Mouse (Mus musculus) heart, embryonic 13.5 days (tissue): ENCODE data around the gene Zfp719. TPM values are rescaled to one million over a fixed set of nuclear protein-coding genes. Genes with fewer than 3 reads are reported as not detected.

Experiments used
- ATAC-seq: fragments of 200-750 bp; cut with Nextera tagmentation; 2 replicates; pipeline ENCODE4 v1.8.0; 2017; ENCODE audit warnings: moderate TSS enrichment; ENCODE audit not compliant: insufficient number of reproducible peaks, low FRiP score, low TSS enrichment; ENCODE audit errors: extremely low read depth
- H3K27ac ChIP-seq: fragments of 300-500 bp; sonication (generic); replicated peaks from 2 replicates; pipeline ENCODE4 v1.5.1; 2015; ENCODE audit warnings: moderate library complexity, mild to moderate bottlenecking, inconsistent platforms
- H3K27me3 ChIP-seq: fragments of 300-500 bp; sonication (generic); replicated peaks from 2 replicates; pipeline ENCODE4 v1.6.1; 2015; ENCODE audit warnings: mild to moderate bottlenecking, inconsistent platforms
- H3K36me3 ChIP-seq: fragments of 300-500 bp; sonication (generic); 2 replicates; pipeline ENCODE4 v1.6.1; 2015; ENCODE audit warnings: mild to moderate bottlenecking, inconsistent platforms
- H3K4me1 ChIP-seq: fragments of 300-500 bp; sonication (generic); 2 replicates; pipeline ENCODE4 v1.6.1; 2015; ENCODE audit warnings: inconsistent platforms
- H3K4me2 ChIP-seq: fragments of 300-500 bp; sonication (generic); 2 replicates; pipeline ENCODE4 v1.6.1; 2015; ENCODE audit warnings: inconsistent platforms, mild to moderate bottlenecking, moderate library complexity
- H3K4me3 ChIP-seq: fragments of 300-500 bp; sonication (generic); 2 replicates; pipeline ENCODE4 v1.5.1; 2015; ENCODE audit warnings: moderate library complexity, mild to moderate bottlenecking, inconsistent platforms
- H3K9ac ChIP-seq: fragments of 300-500 bp; sonication (generic); 2 replicates; pipeline ENCODE4 v1.6.1; 2015; ENCODE audit warnings: inconsistent platforms, mild to moderate bottlenecking, moderate library complexity
- H3K9me3 ChIP-seq: fragments of 300-500 bp; sonication (generic); 2 replicates; pipeline ENCODE4 v1.6.1; 2016; ENCODE audit warnings: inconsistent platforms
- WGBS: fragments of 180-500 bp; shearing (Covaris S2); methylation state at CpG from one replicate; pipeline ENCODE4 v1.1.7; 2015; ENCODE audit warnings: mixed read lengths; 5-methylcytosine and 5-hydroxymethylcytosine counted together
- polyA plus RNA-seq: library from polyadenylated mRNA; unstranded; fragments of >200 nt; fragmentation: Nextera tagmentation; extraction: Ambion mirVana; gene quantifications from 2 replicates; pipeline ENCODE4 v1.2.1, GENCODE M21; 2015

The Zfp719 gene
- polyA plus RNA-seq, 1 experiment from 2014 or later, result 7.0 TPM

DNA sequence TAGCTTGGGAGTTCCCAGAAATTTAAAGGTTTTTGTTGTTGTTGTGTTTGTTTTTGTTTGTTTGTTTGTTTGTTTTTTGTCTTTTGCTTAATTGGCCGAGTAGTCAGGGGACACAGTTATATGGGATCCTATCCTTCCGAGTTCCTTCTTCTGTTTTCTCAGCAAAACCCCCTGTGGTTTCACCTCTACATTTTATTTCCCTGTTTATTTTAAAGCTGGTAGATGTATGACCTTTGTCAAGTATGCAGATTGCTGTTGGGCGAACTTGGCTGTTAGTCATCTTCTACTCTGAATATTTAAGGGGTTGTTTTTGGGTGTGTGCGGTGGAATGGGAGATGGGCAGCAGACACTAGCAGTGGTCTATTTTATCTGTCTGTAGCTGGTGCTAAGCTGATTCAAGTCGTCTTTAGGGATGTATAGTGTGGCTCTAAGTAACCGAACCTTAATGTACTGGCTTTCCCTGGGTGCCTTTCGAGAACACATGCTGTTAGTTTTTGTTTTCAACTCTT is 29.0 kb downstream of the Zfp719 start:
- Histone ChIP-seq H3K9ac (no peak overlapping the region), H3K9me3 (no peaks in the 10 kb centered on the region), H3K27me3 (peaks cover 7% of the 10 kb centered on the region), H3K4me1 (peaks cover 7% of the 10 kb centered on the region; the same call in 1 of the 2 replicates), H3K27ac (no peak overlapping the region), H3K4me2 (no peak overlapping the region), H3K4me3 (no peak overlapping the region), H3K36me3 (no peaks in the 10 kb centered on the region)
- 70% methylated on average over 7 of the region's 7 CpGs for WGBS
- ATAC-seq, result no peak

- no peaks in the 10 kb centered on the region for H3K36me3 ChIP-seq
- no peaks in the 10 kb centered on the region for H3K27me3 ChIP-seq
- no peak overlapping the region for H3K4me3 ChIP-seq
- no peak overlapping the region for H3K4me2 ChIP-seq
- no peak overlapping the region for H3K9ac ChIP-seq
- no peaks in the 10 kb centered on the region for H3K9me3 ChIP-seq
- ATAC-seq, result no peak
- H3K27ac ChIP-seq, result no peak overlapping the region
- WGBS, result 80% methylated on average over 14 of the region's 14 CpGs
- no peaks in the 10 kb centered on the region for H3K4me1 ChIP-seq
These were observed 34.6 kb downstream of the Zfp719 start for GRCm38 (mm10) chr7:43613816-43614551.

DNA sequence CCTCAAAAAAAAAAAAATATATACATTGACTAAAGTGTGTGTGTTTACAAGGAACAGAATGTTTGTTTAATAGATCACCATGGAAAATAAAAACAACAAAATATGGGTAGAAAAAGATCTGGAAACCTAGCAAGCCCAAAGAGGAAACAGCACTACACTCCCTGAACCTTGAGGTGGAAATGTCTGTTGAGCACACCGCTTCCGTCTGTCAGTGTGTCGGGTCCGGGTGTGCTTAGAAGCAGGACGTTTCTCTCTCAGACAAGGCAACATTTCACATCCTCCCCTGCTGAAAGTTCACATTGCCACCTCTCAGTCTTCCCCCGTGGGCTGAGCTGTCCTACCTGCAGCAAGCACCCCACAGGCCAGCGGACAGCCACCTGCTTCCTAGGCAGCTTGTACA is 43.5 kb downstream of the Zfp719 start:
- Histone ChIP-seq H3K36me3 (no peaks in the 10 kb centered on the region), H3K27ac (no peak overlapping the region), H3K4me1 (no peaks in the 10 kb centered on the region), H3K4me2 (no peak overlapping the region), H3K27me3 (0 out of 2 replicates have a peak, but pooled peaks cover 3% of the 10 kb centered on the region), H3K9me3 (no peaks in the 10 kb centered on the region), H3K4me3 (no peak overlapping the region), H3K9ac (no peak overlapping the region)
- ATAC-seq, result no peak
- WGBS, result 66% methylated on average over 7 of the region's 7 CpGs

- ATAC-seq, result no peak
- no peak overlapping the region for H3K27ac ChIP-seq
- no peak overlapping the region for H3K9ac ChIP-seq
- 13% methylated on average over 10 of the region's 10 CpGs for WGBS
- H3K4me1 ChIP-seq, result no peaks in the 10 kb centered on the region
- H3K4me3 ChIP-seq, result no peak overlapping the region
- H3K4me2 ChIP-seq, result no peak overlapping the region
- no peaks in the 10 kb centered on the region for H3K36me3 ChIP-seq
- 0 out of 2 replicates have a peak, but pooled peaks cover 3% of the 10 kb centered on the region for H3K27me3 ChIP-seq
- no peaks in the 10 kb centered on the region for H3K9me3 ChIP-seq
These were observed 44.4 kb downstream of the Zfp719 start for GRCm38 (mm10) chr7:43623819-43624218.

DNA sequence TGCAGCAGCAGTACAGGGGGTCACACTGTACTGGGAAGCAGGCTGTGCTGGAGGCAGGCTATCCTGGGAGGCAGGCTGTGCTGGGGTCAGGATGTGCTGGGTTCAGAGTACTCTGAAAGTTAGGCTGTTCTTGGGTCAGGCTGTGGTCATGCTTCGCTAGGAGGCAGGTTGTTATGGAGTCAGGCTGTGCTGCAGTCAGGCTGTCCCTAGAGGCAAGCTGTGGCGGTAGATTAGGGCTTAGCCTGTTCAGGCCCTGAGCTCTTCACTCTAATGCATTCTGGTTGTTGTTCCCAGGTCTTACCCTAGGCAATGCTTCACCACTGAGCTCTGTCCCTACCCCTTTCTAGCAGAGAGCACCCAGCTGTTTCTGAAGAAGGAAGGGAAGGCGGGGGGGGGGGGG is 45.7 kb downstream of the Zfp719 start:
- no peaks in the 10 kb centered on the region for H3K36me3 ChIP-seq
- 59% methylated on average over 3 of the region's 3 CpGs for whole genome bisulfite sequencing

DNA sequence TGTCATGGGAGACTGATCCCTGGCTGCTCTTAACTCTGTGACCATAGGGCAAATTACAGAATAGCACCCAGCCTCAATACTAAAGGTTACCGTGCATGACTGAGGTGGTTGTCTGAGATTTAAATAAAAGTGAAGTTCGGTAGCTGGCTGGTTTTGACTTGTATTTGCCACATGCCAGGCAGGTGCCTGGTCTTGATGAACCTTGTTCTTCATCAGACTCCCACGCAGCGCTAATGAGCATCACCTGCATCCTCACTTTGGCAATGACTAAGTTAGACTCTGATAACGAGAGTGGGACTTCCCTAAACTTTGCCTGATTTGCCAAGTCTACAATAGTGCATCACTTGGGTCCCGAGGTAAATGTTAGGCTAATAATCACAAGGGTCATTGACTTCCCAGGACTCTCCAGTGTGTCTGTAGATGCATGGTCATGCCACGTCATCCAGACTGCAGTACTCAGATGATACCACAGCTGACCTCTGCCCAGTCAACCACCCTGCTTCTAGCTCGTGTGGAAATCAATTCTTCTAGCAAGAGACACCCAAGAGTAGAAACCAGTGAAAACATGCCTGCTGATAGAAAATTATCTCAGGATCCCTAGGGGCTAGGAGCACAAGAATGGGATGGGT is 46.5 kb downstream of the Zfp719 start:
- Histone ChIP-seq H3K4me1 (no peaks in the 10 kb centered on the region), H3K36me3 (no peaks in the 10 kb centered on the region), H3K4me2 (no peak overlapping the region), H3K27me3 (0 out of 2 replicates have a peak, but pooled peaks cover 3% of the 10 kb centered on the region), H3K9ac (no peak overlapping the region), H3K4me3 (no peak overlapping the region), H3K27ac (no peak overlapping the region), H3K9me3 (no peaks in the 10 kb centered on the region)
- no peak for ATAC-seq
- 62% methylated on average over 8 of the region's 8 CpGs for WGBS

More for the DNA sequence above, 45.7 kb downstream of the Zfp719 start:
- ATAC-seq, result no peak
- Histone ChIP-seq H3K9me3 (no peaks in the 10 kb centered on the region), H3K4me3 (no peak overlapping the region), H3K27me3 (0 out of 2 replicates have a peak, but pooled peaks cover 3% of the 10 kb centered on the region), H3K4me2 (no peak overlapping the region), H3K27ac (no peak overlapping the region), H3K4me1 (no peaks in the 10 kb centered on the region), H3K9ac (no peak overlapping the region)

GRCm38 (mm10) chr7:43633940-43634339 is 54.5 kb downstream of the Zfp719 start:
- WGBS, result 74% methylated on average over 4 of the region's 4 CpGs
- H3K27ac ChIP-seq, result no peak overlapping the region
- no peaks in the 10 kb centered on the region for H3K36me3 ChIP-seq
- H3K4me2 ChIP-seq, result no peak overlapping the region
- ATAC-seq, result no peak
- no peaks in the 10 kb centered on the region for H3K27me3 ChIP-seq
- H3K4me3 ChIP-seq, result no peak overlapping the region
- H3K9me3 ChIP-seq, result no peaks in the 10 kb centered on the region
- H3K9ac ChIP-seq, result no peak overlapping the region
- no peaks in the 10 kb centered on the region for H3K4me1 ChIP-seq

- Histone ChIP-seq H3K9ac (no peak within 1 kb of the TSS), H3K4me3 (no peak within 1 kb of the TSS), H3K4me2 (no peak within 1 kb of the TSS), H3K36me3 (no peaks in the 10 kb centered on the region), H3K4me1 (no peaks in the 10 kb centered on the region), H3K27me3 (no peaks in the 10 kb centered on the region), H3K27ac (no peak within 1 kb of the TSS), H3K9me3 (no peaks in the 10 kb centered on the region)
- WGBS, result 44% methylated on average over 6 of the region's 6 CpGs
- ATAC-seq, result no peak
These were observed 55.1 kb downstream of the Zfp719 start, which contains the start of gene Ceacam18 for GRCm38 (mm10) chr7:43634500-43634899. Ceacam18 (plus strand) TSS chr7:43634707.

- Histone ChIP-seq H3K4me3 (no peak overlapping the region), H3K4me2 (no peak overlapping the region), H3K36me3 (no peaks in the 10 kb centered on the region), H3K27ac (no peak overlapping the region), H3K9me3 (no peaks in the 10 kb centered on the region), H3K9ac (no peak overlapping the region), H3K27me3 (no peaks in the 10 kb centered on the region), H3K4me1 (no peaks in the 10 kb centered on the region)
- ATAC-seq, result no peak
- WGBS, result 53% methylated on average over 2 of the region's 2 CpGs
These were observed 56.8 kb downstream of the Zfp719 start for GRCm38 (mm10) chr7:43636194-43636593.

DNA sequence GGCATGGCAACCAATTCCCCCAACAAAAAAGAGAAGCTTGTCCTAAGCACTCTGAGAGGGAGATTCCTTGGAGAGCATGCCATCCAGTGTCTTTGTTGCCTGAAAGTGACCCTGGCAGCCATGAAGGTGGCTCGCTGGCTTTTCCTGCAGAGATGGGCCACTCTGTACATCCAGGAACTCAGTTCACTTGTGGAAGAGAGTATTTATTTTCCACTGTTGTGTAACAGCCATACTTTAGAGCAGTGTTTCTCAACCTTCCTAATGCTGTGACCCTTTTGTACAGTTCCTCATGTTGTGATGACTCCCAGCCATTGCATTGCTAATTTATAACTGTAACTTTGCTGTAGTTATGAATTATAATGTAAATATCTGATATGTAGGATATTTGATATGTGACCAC is 57.7 kb downstream of the Zfp719 start:
- H3K9ac ChIP-seq, result no peak overlapping the region
- no peaks in the 10 kb centered on the region for H3K4me1 ChIP-seq
- no peak for ATAC-seq
- no peak overlapping the region for H3K27ac ChIP-seq
- H3K4me2 ChIP-seq, result no peak overlapping the region
- H3K4me3 ChIP-seq, result no peak overlapping the region
- no peaks in the 10 kb centered on the region for H3K36me3 ChIP-seq
- H3K9me3 ChIP-seq, result no peaks in the 10 kb centered on the region
- no peaks in the 10 kb centered on the region for H3K27me3 ChIP-seq
- 69% methylated on average over 1 of the region's 1 CpGs for WGBS

DNA sequence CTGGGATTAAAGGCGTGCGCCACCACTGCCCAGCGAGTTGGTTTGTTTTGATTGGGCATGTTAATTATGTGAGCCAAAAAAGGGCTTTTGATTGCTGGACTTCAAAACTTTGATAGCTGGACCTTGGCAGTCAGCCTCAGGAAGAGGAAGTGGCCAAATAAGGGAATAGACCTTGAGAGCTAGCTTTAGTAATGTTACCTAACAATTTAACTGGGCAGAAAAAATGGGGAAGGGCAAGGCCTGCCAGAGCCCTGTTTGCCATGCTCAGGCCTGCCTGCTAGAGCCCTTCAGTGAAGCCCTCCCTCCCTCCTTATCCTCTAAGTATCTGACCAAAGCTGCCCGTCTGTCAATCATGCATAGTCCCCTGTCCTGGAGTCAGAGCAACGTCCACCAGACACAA is 63.2 kb downstream of the Zfp719 start:
- no peak overlapping the region for H3K27ac ChIP-seq
- no peaks in the 10 kb centered on the region for H3K9me3 ChIP-seq
- no peak for ATAC-seq
- H3K4me3 ChIP-seq, result no peak overlapping the region
- H3K9ac ChIP-seq, result no peak overlapping the region
- H3K4me1 ChIP-seq, result no peaks in the 10 kb centered on the region
- no peaks in the 10 kb centered on the region for H3K27me3 ChIP-seq
- no peaks in the 10 kb centered on the region for H3K36me3 ChIP-seq
- WGBS, result 67% methylated on average over 5 of the region's 5 CpGs
- H3K4me2 ChIP-seq, result no peak overlapping the region
